Mouse (Mus musculus) cerebellum, adult 2 months (tissue): ENCODE results near the gene Slc25a19. TPM values are rescaled to one million over a fixed set of nuclear protein-coding genes. Genes with fewer than 3 reads are reported as not detected.

ENCODE experiments used
- DNase-seq, 2 experiments: peaks; one replicate each; pipeline ENCODE4 v3.0.0; 2021
- H3K27ac ChIP-seq: fragments of 200-500 bp; 2 replicates; pipeline ENCODE4 v1.5.1; 2012; ENCODE audit warnings: low read length, control low read depth, inconsistent platforms; ENCODE audit not compliant: insufficient read depth
- H3K27me3 ChIP-seq: fragments of 200-500 bp; 2 replicates; pipeline ENCODE4 v1.6.1; 2012; ENCODE audit warnings: inconsistent platforms, mild to moderate bottlenecking, low read length, moderate library complexity; ENCODE audit not compliant: control insufficient read depth, insufficient read depth
- H3K4me1 ChIP-seq: fragments of 200-500 bp; 2 replicates; pipeline ENCODE4 v1.6.1; 2011; ENCODE audit warnings: low read length; ENCODE audit not compliant: control insufficient read depth, insufficient read depth
- H3K4me3 ChIP-seq: fragments of 200-500 bp; replicated peaks from 2 replicates; pipeline ENCODE3; 2011; ENCODE audit warnings: mild to moderate bottlenecking, low read depth, low read length, control low read depth; ENCODE audit not compliant: insufficient read depth
- CTCF ChIP-seq: fragments of 200-500 bp; IDR thresholded peaks from 2 replicates; pipeline ENCODE4 v1.5.1; 2011; ENCODE audit warnings: low read depth, mild to moderate bottlenecking, control low read depth, low read length, moderate library complexity, borderline replicate concordance; ENCODE audit not compliant: insufficient read depth
- POLR2A ChIP-seq: fragments of 200-500 bp; IDR thresholded peaks from 2 replicates; pipeline ENCODE4 v1.6.1; 2011; ENCODE audit warnings: low read length, control low read depth, borderline replicate concordance; ENCODE audit not compliant: insufficient read depth
- WGBS: fragments of 180-500 bp; shearing (Covaris S2); methylation state at CpG from one replicate; pipeline ENCODE4 v1.1.7; 2018; 5-methylcytosine and 5-hydroxymethylcytosine counted together
- polyA plus RNA-seq: library from polyadenylated mRNA; depleted of rRNA; stranded (reverse); fragments of >200 nt; gene quantifications from 2 replicates; pipeline ENCODE4 v1.2.3, GENCODE M21; 2012

Slc25a19 gene
- polyA plus RNA-seq, 1 experiment = 115 TPM

- H3K4me3 ChIP-seq = no peak overlapping the region
- H3K27me3 ChIP-seq = no peaks in the 10 kb centered on the region
- 63% methylated on average over 4 of the region's 4 CpGs for WGBS
- peak overlapping the region; percentile 59 for H3K27ac ChIP-seq
- peaks cover 27% of the 10 kb centered on the region for H3K4me1 ChIP-seq
- DNase-seq = no peak
- TF ChIP-seq CTCF (no peak), POLR2A (no peak)
Measured at GRCm38 (mm10) chr11:115663676-115664335, 35.7 kb upstream of the Slc25a19 start.

- DNase-seq = peak; percentile 66 to 87
- H3K27ac ChIP-seq = peak overlapping the region; percentile 64; the same call in 1 of the 2 replicates
- H3K27me3 ChIP-seq = no peaks in the 10 kb centered on the region
- no peak for TF ChIP-seq CTCF
- TF ChIP-seq POLR2A = no peak
- peaks cover 28% of the 10 kb centered on the region for H3K4me1 ChIP-seq
- no peak overlapping the region for H3K4me3 ChIP-seq
- WGBS = 30% methylated on average over 4 of the region's 4 CpGs
Measured at GRCm38 (mm10) chr11:115660376-115660775, 32.3 kb upstream of the Slc25a19 start.

GRCm38 (mm10) chr11:115658521-115658920 lies 30.4 kb upstream of the Slc25a19 start:
- 81% methylated on average over 6 of the region's 6 CpGs for WGBS
- peaks cover 21% of the 10 kb centered on the region for H3K4me1 ChIP-seq
- no peak overlapping the region for H3K4me3 ChIP-seq
- DNase-seq = no peak
- no peaks in the 10 kb centered on the region for H3K27me3 ChIP-seq
- H3K27ac ChIP-seq = no peak overlapping the region
- TF ChIP-seq CTCF (no peak), POLR2A (no peak)

GRCm38 (mm10) chr11:115654128-115654527 lies 26.0 kb upstream of the Slc25a19 start:
- Histone ChIP-seq H3K4me1 (peaks cover 44% of the 10 kb centered on the region), H3K4me3 (no peak overlapping the region), H3K27me3 (no peaks in the 10 kb centered on the region), H3K27ac (no peak overlapping the region)
- TF ChIP-seq POLR2A (no peak), CTCF (no peak)
- no peak for DNase-seq
- WGBS = 63% methylated on average over 2 of the region's 2 CpGs

- H3K27me3 ChIP-seq = no peaks in the 10 kb centered on the region
- peak overlapping the region; percentile 65 for H3K27ac ChIP-seq
- DNase-seq = no peak
- no peak overlapping the region for H3K4me3 ChIP-seq
- no peak for TF ChIP-seq CTCF
- no peak for TF ChIP-seq POLR2A
- peaks cover 48% of the 10 kb centered on the region for H3K4me1 ChIP-seq
- WGBS = 24% methylated on average over 3 of the region's 3 CpGs
Measured at GRCm38 (mm10) chr11:115653194-115653593, 25.1 kb upstream of the Slc25a19 start.

GRCm38 (mm10) chr11:115651680-115652079 lies 23.6 kb upstream of the Slc25a19 start:
- H3K4me3 ChIP-seq = no peak overlapping the region
- 54% methylated on average over 3 of the region's 3 CpGs for WGBS
- no peaks in the 10 kb centered on the region for H3K27me3 ChIP-seq
- no peak for DNase-seq
- H3K27ac ChIP-seq = peak overlapping the region; percentile 51
- peaks cover 52% of the 10 kb centered on the region for H3K4me1 ChIP-seq
- TF ChIP-seq POLR2A (no peak), CTCF (no peak)

- H3K27me3 ChIP-seq = no peaks in the 10 kb centered on the region
- peak overlapping the region; percentile 98 for H3K27ac ChIP-seq
- 3% methylated on average over 10 of the region's 10 CpGs for WGBS
- peaks cover 48% of the 10 kb centered on the region for H3K4me1 ChIP-seq
- no peak overlapping the region for H3K4me3 ChIP-seq
- DNase-seq = peak; percentile 90 to 97
- TF ChIP-seq CTCF (no peak), POLR2A (0 out of 2 replicates have a peak, but pooled peaks have one; percentile 14)
Measured at GRCm38 (mm10) chr11:115649706-115650105, 21.6 kb upstream of the Slc25a19 start.

- DNase-seq = peak in 1 of 2 experiments; percentile 79
- peak; percentile 69 for TF ChIP-seq CTCF
- no peak for TF ChIP-seq POLR2A
- WGBS = 8% methylated on average over 6 of the region's 6 CpGs
- no peaks in the 10 kb centered on the region for H3K27me3 ChIP-seq
- no peak overlapping the region for H3K4me3 ChIP-seq
- H3K27ac ChIP-seq = no peak overlapping the region
- peaks cover 37% of the 10 kb centered on the region for H3K4me1 ChIP-seq
Measured at GRCm38 (mm10) chr11:115647459-115647858, 19.4 kb upstream of the Slc25a19 start.
